Mouse (Mus musculus) neural tube, embryonic 12.5 days (tissue): Measurements from ENCODE around the gene Tex26. TPM values are rescaled to one million over a fixed set of nuclear protein-coding genes. Genes with fewer than 3 reads are reported as not detected.

Source experiments
- ATAC-seq: fragments of 200-750 bp; cut with Nextera tagmentation; 2 replicates; pipeline ENCODE4 v1.8.0; 2017; ENCODE audit warnings: low read depth, mild to moderate bottlenecking, moderate TSS enrichment, moderate library complexity; ENCODE audit not compliant: low FRiP score
- H3K27ac ChIP-seq: fragments of 300-500 bp; sonication (generic); 2 replicates; pipeline ENCODE4 v1.5.1; 2016
- H3K27me3 ChIP-seq: fragments of 300-500 bp; sonication (generic); replicated peaks from 2 replicates; pipeline ENCODE4 v1.6.1; 2016; ENCODE audit warnings: mild to moderate bottlenecking
- H3K36me3 ChIP-seq: fragments of 300-500 bp; sonication (generic); 2 replicates; pipeline ENCODE4 v1.6.1; 2016; ENCODE audit warnings: mild to moderate bottlenecking
- H3K4me1 ChIP-seq: fragments of 300-500 bp; sonication (generic); 2 replicates; pipeline ENCODE4 v1.6.1; 2016
- H3K4me2 ChIP-seq: fragments of 300-500 bp; sonication (generic); replicated peaks from 2 replicates; pipeline ENCODE4 v1.6.1; 2016; ENCODE audit warnings: mild to moderate bottlenecking
- H3K4me3 ChIP-seq: fragments of 300-500 bp; sonication (generic); 2 replicates; pipeline ENCODE4 v1.5.1; 2016
- H3K9ac ChIP-seq: fragments of 300-500 bp; sonication (generic); 2 replicates; pipeline ENCODE4 v1.6.1; 2016; ENCODE audit warnings: mild to moderate bottlenecking
- H3K9me3 ChIP-seq: fragments of 300-500 bp; sonication (generic); 2 replicates; pipeline ENCODE4 v1.6.1; 2016; ENCODE audit warnings: mild to moderate bottlenecking
- WGBS: fragments of 180-500 bp; shearing (Covaris S2); methylation state at CpG from one replicate; pipeline ENCODE4 v1.1.7; 2016; 5-methylcytosine and 5-hydroxymethylcytosine counted together
- polyA plus RNA-seq: library from polyadenylated mRNA; unstranded; fragments of >200 nt; fragmentation: Nextera tagmentation; extraction: Ambion mirVana; gene quantifications from 2 replicates; pipeline ENCODE4 v1.2.1, GENCODE M21; 2016

The Tex26 gene
- polyA plus RNA-seq, 1 experiment from 2014 or later: 0.68 TPM

DNA sequence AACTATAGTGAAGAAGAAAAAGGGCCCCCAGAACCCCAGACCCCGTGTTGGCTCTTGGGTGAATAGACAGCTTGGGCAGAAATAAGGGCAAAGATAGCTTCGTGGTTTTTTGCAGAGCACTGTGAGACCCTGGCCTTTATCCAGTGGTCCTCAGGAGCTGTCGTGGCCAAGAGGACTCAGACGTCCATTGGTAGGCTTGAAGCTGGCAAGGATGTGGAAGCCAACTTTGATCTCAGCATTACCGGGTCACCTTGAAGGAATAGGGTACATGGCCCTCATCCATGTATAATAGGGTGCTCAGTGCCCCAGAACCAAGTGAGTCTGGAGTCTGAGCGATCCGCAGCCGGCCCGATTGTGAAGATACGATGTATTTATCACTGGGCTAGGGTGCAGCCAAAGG is 26.8 kb upstream of the Tex26 start:
- H3K9ac ChIP-seq: no peak overlapping the region
- no peak overlapping the region for H3K4me3 ChIP-seq
- no peaks in the 10 kb centered on the region for H3K36me3 ChIP-seq
- H3K27ac ChIP-seq: no peak overlapping the region
- H3K9me3 ChIP-seq: no peaks in the 10 kb centered on the region
- H3K4me1 ChIP-seq: peaks cover 13% of the 10 kb centered on the region
- H3K27me3 ChIP-seq: peaks cover 19% of the 10 kb centered on the region
- no peak for ATAC-seq
- no peak overlapping the region for H3K4me2 ChIP-seq
- WGBS: 92% methylated on average over 10 of the region's 10 CpGs

DNA sequence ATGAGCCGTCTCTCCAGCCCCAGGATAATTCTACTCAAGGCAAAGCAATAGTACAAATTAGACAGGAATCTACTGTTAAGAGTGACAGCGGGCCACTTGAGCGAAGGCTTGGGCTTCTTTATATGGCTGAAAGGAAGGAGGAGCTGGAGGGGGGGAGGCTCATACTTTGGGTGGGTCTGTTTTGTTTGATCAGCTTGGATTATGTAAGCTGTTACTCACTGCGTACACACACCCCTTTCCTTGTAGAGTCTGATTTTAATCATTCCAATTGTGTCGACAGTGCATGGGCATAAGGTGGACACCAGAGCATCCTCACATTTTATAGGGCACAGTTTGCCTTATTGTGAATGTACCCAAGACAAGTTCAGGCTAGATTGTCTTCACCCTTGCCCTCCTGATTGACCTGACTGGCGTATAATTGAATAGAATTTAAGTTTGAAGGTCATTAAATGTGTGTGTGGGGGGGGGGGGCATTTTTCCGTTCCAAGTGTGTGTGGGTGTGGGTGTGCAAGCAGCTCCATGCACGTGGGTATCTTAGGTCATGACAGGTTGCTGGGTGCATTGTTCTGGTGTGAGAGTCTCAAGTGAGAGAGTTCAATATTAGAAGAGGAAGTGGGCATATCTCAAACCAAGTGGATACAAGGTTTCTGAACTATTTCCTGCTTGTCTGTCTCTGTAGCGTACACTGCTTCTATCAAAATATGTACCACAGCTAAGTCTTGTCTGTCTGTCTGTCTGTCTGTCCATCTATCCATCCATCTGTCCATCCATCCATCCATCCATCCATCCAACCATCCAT is 24.9 kb upstream of the Tex26 start:
- WGBS: 83% methylated on average over 9 of the region's 9 CpGs
- Histone ChIP-seq H3K27me3 (peaks cover 19% of the 10 kb centered on the region), H3K4me3 (no peak overlapping the region), H3K9ac (no peak overlapping the region), H3K9me3 (no peaks in the 10 kb centered on the region), H3K4me1 (peaks cover 13% of the 10 kb centered on the region), H3K4me2 (no peak overlapping the region), H3K36me3 (no peaks in the 10 kb centered on the region), H3K27ac (no peak overlapping the region)
- no peak for ATAC-seq

DNA sequence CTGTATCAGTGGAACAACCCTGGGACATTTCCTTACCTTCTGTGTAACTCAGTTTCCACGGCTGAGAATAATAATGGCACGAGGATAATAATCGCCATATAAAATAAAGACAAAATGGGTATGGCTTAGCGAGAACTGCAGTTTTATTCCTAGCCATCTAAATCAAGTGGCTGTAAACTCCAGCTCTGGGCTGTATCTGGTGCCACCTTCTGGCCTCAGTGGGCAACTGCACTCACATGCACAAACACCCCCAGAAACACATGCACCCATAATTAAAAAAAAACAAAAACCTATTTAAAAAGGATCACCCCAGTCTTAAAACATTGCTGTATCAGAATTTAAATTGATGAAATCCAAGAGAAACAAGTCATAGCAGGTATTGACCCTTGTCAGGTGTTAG is 22.1 kb upstream of the Tex26 start:
- H3K27me3 ChIP-seq: peaks cover 5% of the 10 kb centered on the region; the same call in 1 of the 2 replicates
- WGBS: 95% methylated on average over 4 of the region's 4 CpGs
- no peak overlapping the region for H3K4me3 ChIP-seq
- no peak for ATAC-seq
- H3K36me3 ChIP-seq: no peaks in the 10 kb centered on the region
- H3K4me2 ChIP-seq: no peak overlapping the region
- H3K4me1 ChIP-seq: no peaks in the 10 kb centered on the region
- no peak overlapping the region for H3K27ac ChIP-seq
- H3K9ac ChIP-seq: no peak overlapping the region
- H3K9me3 ChIP-seq: no peaks in the 10 kb centered on the region

DNA sequence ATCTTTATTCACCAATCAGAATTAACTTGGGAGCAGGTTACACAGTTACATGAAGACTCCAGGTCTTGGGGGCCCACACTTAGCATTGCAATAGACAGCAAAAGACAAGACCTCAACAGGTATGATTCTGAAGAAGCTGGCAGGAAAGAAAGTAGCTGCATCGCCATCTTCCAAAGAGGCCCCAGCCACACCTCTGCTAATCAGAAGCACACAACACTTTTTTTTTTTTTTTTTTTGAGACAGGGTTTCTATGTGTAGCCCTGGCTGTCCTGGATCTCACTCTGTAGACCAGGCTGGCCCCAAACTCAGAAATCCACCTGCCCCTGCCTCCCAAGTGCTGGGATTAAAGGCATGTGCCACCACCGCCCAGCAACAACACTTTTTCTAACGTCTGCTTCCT is 12.9 kb upstream of the Tex26 start:
- H3K27ac ChIP-seq: no peak overlapping the region
- 100% methylated on average over 3 of the region's 3 CpGs for WGBS
- H3K9ac ChIP-seq: no peak overlapping the region
- no peak overlapping the region for H3K4me2 ChIP-seq
- no peaks in the 10 kb centered on the region for H3K27me3 ChIP-seq
- no peak for ATAC-seq
- H3K4me3 ChIP-seq: no peak overlapping the region
- H3K4me1 ChIP-seq: peaks cover 10% of the 10 kb centered on the region
- H3K9me3 ChIP-seq: no peaks in the 10 kb centered on the region
- H3K36me3 ChIP-seq: no peaks in the 10 kb centered on the region

DNA sequence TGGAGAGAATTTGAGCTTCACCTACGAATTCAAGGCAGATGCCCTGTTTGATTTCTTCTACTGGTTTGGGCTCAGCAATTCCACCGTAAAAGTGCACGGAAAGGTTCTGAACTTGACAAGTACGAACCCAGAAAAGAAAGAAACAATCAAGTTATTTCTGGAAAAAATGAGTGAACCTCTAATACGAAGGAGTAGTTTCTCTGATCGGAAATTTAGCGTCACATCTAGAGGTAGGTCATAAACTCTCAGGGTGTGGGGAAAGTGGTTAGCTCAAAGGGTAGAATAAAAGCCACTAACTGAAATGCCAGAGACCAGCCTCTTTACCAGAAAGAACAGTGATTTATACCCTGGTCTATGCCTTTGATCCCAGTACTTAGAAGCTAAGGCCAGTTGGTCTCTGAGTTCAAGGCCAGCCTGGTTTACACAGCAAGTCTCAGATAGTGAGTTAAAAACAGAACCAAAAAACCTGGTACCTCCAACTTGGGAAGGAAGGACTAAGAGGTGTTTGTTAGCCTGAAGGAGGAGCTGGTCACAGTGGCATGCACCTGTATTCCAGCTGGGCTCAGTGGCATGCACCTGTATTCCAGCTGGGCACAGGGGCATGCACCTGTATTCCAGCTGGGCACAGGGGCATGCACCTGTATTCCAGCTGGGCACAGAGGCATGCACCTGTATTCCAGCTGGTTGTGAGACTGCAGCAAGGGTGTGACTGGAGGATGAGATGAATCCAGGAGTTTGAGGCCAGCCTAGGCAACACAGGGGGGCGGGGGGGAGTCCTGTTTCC is 12.0 kb upstream of the Tex26 start:
- ATAC-seq: no peak
- Histone ChIP-seq H3K4me1 (peaks cover 10% of the 10 kb centered on the region), H3K9ac (no peak overlapping the region), H3K27ac (no peak overlapping the region), H3K9me3 (no peaks in the 10 kb centered on the region), H3K27me3 (no peaks in the 10 kb centered on the region), H3K4me2 (no peak overlapping the region), H3K36me3 (no peaks in the 10 kb centered on the region), H3K4me3 (no peak overlapping the region)
- WGBS: 89% methylated on average over 8 of the region's 8 CpGs

DNA sequence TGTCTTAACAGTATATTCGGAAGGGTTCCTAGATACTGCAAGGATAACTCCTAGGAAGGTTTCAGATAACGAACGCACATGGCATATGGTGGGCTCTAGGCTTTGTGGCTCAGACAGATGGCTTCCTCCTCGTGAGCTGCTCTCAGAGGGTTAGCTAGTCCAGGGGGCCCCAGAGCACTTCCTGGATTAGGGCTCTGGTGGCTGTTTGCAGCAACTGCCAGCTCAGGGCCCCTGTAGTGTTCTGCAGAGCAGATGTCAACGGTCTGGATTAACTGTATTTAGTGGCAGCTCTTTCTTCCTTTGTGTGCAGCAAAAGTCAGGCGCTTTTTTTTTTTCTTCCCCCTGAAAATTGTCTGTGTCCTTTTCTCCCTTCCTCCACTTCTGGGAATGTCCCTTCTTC is 11.1 kb upstream of the Tex26 start:
- H3K27ac ChIP-seq: no peak overlapping the region
- 0 out of 2 replicates have a peak overlapping the region, but pooled peaks have one; percentile 16 for H3K4me2 ChIP-seq
- 13% methylated on average over 6 of the region's 6 CpGs for WGBS
- no peaks in the 10 kb centered on the region for H3K36me3 ChIP-seq
- H3K4me1 ChIP-seq: peaks cover 10% of the 10 kb centered on the region
- no peaks in the 10 kb centered on the region for H3K9me3 ChIP-seq
- H3K27me3 ChIP-seq: no peaks in the 10 kb centered on the region
- no peak overlapping the region for H3K9ac ChIP-seq
- peak; percentile 82 for ATAC-seq
- no peak overlapping the region for H3K4me3 ChIP-seq

DNA sequence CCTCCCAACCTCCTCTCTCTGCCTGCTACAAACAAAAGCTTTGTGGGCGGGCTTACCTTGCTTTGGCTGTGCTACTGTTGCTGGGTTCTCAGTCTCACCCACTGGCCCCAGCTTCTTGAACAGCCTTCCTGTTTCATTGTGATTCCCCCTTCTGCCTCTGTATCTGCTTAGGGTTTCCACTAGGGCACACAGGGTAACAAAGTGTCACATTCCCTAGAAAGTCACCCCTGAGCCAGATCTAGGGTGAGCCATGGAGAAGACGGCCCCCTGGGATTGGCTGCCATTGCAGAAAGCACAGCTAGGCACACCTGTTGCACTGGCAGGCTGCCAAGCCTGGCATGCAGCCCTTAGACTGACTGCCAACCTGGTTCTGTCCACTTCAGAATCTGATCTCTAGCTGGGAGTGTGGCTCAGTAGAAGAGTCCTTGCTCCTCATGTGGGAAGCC is 10.6 kb upstream of the Tex26 start:
- H3K9ac ChIP-seq: no peak overlapping the region
- no peaks in the 10 kb centered on the region for H3K9me3 ChIP-seq
- H3K4me3 ChIP-seq: no peak overlapping the region
- H3K27ac ChIP-seq: no peak overlapping the region
- no peaks in the 10 kb centered on the region for H3K27me3 ChIP-seq
- H3K36me3 ChIP-seq: no peaks in the 10 kb centered on the region
- H3K4me2 ChIP-seq: 0 out of 2 replicates have a peak overlapping the region, but pooled peaks have one; percentile 16
- H3K4me1 ChIP-seq: peaks cover 10% of the 10 kb centered on the region
- ATAC-seq: no peak
- 39% methylated on average over 2 of the region's 2 CpGs for WGBS

DNA sequence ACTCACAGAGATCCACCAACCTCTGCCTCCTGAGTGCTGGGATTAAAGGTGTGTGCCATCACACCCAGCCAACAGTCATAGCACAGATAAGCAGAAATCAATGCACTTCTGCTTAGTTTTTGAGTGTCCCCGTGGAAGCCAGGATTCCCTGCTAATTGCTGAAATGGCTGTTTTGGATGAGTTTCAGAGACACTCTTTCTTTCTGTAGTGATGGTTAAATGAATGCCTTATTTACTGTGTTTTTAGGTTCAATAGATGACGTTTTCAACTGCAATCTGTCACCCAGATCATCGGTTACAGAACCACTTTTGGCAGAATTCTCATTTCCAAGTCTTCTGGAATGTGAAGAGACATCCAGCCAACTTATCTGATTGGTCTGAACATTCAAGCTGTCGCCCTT is 9.9 kb upstream of the Tex26 start:
- no peak overlapping the region for H3K4me3 ChIP-seq
- 85% methylated on average over 4 of the region's 4 CpGs for WGBS
- no peaks in the 10 kb centered on the region for H3K27me3 ChIP-seq
- ATAC-seq: no peak
- H3K4me2 ChIP-seq: no peak overlapping the region
- H3K9ac ChIP-seq: no peak overlapping the region
- peaks cover 10% of the 10 kb centered on the region for H3K4me1 ChIP-seq
- H3K9me3 ChIP-seq: no peaks in the 10 kb centered on the region
- H3K27ac ChIP-seq: no peak overlapping the region
- H3K36me3 ChIP-seq: no peaks in the 10 kb centered on the region

DNA sequence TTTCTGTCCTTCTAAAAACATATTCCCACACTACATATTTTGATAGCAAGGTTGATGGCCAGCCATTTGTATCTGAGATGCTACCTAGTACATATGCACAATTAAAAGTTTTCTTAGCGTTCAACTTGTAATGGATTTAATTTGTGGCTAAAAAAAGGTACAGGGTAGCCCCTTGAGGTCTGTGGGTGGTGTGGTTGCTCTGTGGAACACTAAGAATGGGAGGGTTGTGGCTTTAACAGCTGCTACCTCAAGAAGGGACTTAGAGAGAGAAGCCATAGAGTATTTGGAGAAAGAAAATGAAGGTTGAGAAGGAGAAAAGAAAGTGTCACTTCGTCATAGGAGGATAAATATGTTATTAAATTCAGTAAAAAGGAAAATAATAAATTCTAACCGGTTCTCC is 8.5 kb upstream of the Tex26 start:
- no peak for ATAC-seq
- 92% methylated on average over 3 of the region's 3 CpGs for WGBS
- Histone ChIP-seq H3K4me3 (no peak overlapping the region), H3K4me2 (no peak overlapping the region), H3K4me1 (peaks cover 10% of the 10 kb centered on the region), H3K9me3 (no peaks in the 10 kb centered on the region), H3K9ac (no peak overlapping the region), H3K36me3 (no peaks in the 10 kb centered on the region), H3K27ac (no peak overlapping the region), H3K27me3 (no peaks in the 10 kb centered on the region)

DNA sequence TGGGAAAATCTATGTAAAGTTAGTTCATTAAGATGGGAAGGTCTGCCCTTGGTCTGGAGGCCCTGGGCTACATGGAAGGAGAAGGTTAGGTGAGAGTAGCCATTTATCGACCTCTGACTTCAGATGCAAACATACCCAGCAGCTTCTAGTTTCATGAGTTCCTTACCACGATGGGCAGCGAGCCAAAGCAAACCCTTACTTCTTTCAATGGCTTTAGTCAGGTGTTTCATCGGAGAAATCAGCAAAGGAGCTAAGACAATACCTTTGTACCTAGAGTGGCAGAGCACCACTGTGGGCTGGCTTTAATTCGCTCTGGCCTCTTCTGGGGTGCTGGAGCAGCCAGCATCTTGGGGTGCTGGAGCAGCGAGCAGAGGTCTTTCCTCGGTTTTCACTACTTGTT is 5.8 kb upstream of the Tex26 start:
- H3K36me3 ChIP-seq: no peaks in the 10 kb centered on the region
- H3K27ac ChIP-seq: no peak overlapping the region
- H3K9ac ChIP-seq: no peak overlapping the region
- no peaks in the 10 kb centered on the region for H3K27me3 ChIP-seq
- H3K9me3 ChIP-seq: no peaks in the 10 kb centered on the region
- ATAC-seq: no peak
- 75% methylated on average over 7 of the region's 7 CpGs for WGBS
- no peak overlapping the region for H3K4me3 ChIP-seq
- peaks cover 5% of the 10 kb centered on the region for H3K4me1 ChIP-seq
- H3K4me2 ChIP-seq: no peak overlapping the region

DNA sequence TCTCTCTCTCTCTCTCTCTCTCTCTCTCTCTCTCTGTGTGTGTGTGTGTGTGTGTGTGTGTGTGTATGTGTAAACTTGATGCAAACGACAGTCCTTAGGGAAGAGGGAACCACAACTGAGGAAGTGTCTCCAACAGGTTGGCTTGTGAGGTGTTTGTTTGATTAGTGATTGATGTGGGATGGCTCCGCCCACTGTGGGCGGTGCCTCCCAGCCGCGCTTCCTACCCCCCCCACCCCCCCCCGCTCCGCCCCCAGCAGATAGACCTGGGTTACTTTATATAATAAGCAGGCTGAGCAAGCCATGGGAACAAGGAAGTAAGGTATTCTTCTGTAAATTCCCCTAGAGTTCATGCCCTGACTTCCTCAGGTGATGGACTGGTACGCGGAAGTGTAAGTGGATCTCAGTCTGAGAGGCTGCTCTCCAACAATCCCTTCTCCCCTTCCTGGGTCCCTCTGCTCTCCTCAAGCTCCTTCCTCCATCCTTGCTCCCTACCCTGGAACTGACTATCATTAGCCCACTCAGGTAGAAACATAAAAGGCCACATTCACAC is 5.2 kb upstream of the Tex26 start:
- WGBS: 29% methylated on average over 9 of the region's 9 CpGs
- Histone ChIP-seq H3K9me3 (no peaks in the 10 kb centered on the region), H3K4me1 (0 out of 2 replicates have a peak, but pooled peaks cover 1% of the 10 kb centered on the region), H3K27ac (no peak overlapping the region), H3K36me3 (no peaks in the 10 kb centered on the region), H3K4me3 (no peak overlapping the region), H3K4me2 (no peak overlapping the region), H3K9ac (no peak overlapping the region), H3K27me3 (no peaks in the 10 kb centered on the region)
- no peak for ATAC-seq

DNA sequence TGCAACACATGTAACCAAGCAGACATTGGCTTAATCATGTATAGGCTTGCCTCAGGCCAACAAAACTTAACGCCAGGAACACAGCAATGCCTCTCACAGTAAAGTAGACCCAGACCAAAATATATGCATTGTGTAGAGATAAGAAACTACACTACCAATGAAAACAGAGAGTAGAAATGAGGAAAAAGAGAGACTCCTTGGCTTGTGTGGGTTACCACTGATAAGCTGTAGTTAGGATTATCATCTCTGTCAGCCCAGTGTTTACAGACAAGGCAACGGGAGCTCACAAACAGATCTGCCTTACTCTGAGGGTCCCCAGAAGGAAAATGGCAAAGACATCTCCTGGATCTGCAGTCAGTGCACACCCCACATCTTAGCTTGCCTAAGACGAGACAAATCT is 2.9 kb upstream of the Tex26 start:
- ATAC-seq: no peak
- Histone ChIP-seq H3K4me1 (peaks cover 14% of the 10 kb centered on the region), H3K27ac (no peak overlapping the region), H3K9me3 (no peaks in the 10 kb centered on the region), H3K4me2 (no peak overlapping the region), H3K27me3 (no peaks in the 10 kb centered on the region), H3K4me3 (no peak overlapping the region), H3K9ac (no peak overlapping the region), H3K36me3 (no peaks in the 10 kb centered on the region)
- 90% methylated on average over 3 of the region's 3 CpGs for WGBS
